Comparison of ENCODE assay signal across 10 mouse cellular contexts in the genomic region with DNA sequence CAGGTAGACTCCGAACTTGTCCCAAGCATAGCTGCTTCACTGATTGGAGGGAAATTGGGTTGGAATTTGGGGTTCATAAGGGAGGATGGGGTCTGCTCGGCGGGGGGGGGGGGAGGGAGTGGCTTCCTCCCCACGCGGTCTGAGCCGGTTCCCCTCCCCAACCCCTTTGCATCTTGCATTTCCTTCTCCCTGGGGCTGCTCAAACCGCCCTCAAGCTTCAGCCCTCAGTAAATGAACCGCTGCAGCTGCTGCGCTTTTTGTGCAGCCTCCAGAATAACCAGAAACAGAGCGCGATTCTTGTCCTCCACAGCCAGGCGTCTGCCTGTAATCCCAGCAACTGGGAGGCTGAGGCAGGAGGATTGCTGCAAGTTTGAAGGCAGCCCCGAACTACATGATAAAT. TPM values are rescaled to one million over a fixed set of nuclear protein-coding genes. Genes with fewer than 3 reads are reported as not detected.
DNase-seq lines count a peak whose midpoint lies in the region; ATAC-seq and TF ChIP-seq lines count a peak whose summit lies in the region.
"Had no signal": no experiment of that assay in that cellular context is flagged by ENCODE, and none has a peak within 500 bp of the region (broad histone marks: within the 10 kb centered on the region; RNA-seq: fewer than 3 reads in every experiment).

No protein-coding gene starts in this region.

- H3K4me1 ChIP-seq in heart, embryonic 12.5 days (replicated peaks): peaks cover 11% of the 10 kb centered on the region
- peaks cover 32% of the 10 kb centered on the region for H3K4me1 ChIP-seq in spleen, adult 2 months (ENCODE audit: control insufficient read depth, insufficient read depth, insufficient read length)
- H3K4me1 ChIP-seq in intestine, embryonic 15.5 days (replicated peaks): peaks cover 14% of the 10 kb centered on the region

- DNase-seq in heart, adult 11 months: no peak
- peak in 1 of 2 experiments; percentile 31 for DNase-seq in spleen, adult 2 months (ENCODE audit: low read depth in 1 of 2, low spot score in 2 of 2)
- no peak for DNase-seq in spleen, adult 12 weeks (ENCODE audit: low spot score)
- DNase-seq in thymus, postnatal 0 days (ENCODE audit: low spot score): peak; percentile 62
- no peak for DNase-seq in urinary bladder, postnatal 4 days (ENCODE audit: low spot score in 2 of 2)
- DNase-seq: cerebellum, adult 11-12 months had no signal

- ATAC-seq in heart, embryonic 12.5 days (ENCODE audit: insufficient number of reproducible peaks, low FRiP score): no peak
- peak; percentile 21; the same call in 1 of the 2 replicates for ATAC-seq in intestine, embryonic 15.5 days
- no peak for ATAC-seq in erythroblast, adult 5-6 weeks (replicated peaks; ENCODE audit: low FRiP score, poor library complexity, severe bottlenecking)

- peak overlapping the region; percentile 39; the same call in 1 of the 2 replicates for H3K4me3 ChIP-seq in heart, embryonic 12.5 days
- H3K4me3 ChIP-seq in spleen, adult 2 months (ENCODE audit: extremely low read depth, insufficient read depth, insufficient read length): peak overlapping the region; percentile 56
- 0 out of 2 replicates have a peak overlapping the region, but pooled peaks have one; percentile 34 for H3K4me3 ChIP-seq in intestine, embryonic 15.5 days (replicated peaks)

- no peak for TF ChIP-seq CTCF in spleen, adult 2 months (IDR thresholded peaks at IDR 0.05; ENCODE audit: extremely low read depth, insufficient read depth, insufficient read length, insufficient replicate concordance)

- H3K4me2 ChIP-seq in heart, embryonic 12.5 days: peak overlapping the region; percentile 69
- peak overlapping the region; percentile 84 for H3K4me2 ChIP-seq in intestine, embryonic 15.5 days (replicated peaks)

- H3K36me3 ChIP-seq in heart, embryonic 12.5 days: no peaks in the 10 kb centered on the region
- H3K36me3 ChIP-seq in spleen, adult 2 months (ENCODE audit: control insufficient read depth, insufficient read depth, low read length): no peaks in the 10 kb centered on the region
- no peaks in the 10 kb centered on the region for H3K36me3 ChIP-seq in intestine, embryonic 15.5 days
- H3K36me3 ChIP-seq: G1E had no signal

- no peaks in the 10 kb centered on the region for H3K9me3 ChIP-seq in heart, embryonic 12.5 days (replicated peaks)
- no peaks in the 10 kb centered on the region for H3K9me3 ChIP-seq in intestine, embryonic 15.5 days
- H3K9me3 ChIP-seq: G1E had no signal

- H3K27ac ChIP-seq in heart, embryonic 12.5 days (ENCODE audit: poor library complexity, severe bottlenecking): no peak overlapping the region
- peak overlapping the region; percentile 53; the same call in 1 of the 2 replicates for H3K27ac ChIP-seq in spleen, adult 2 months (ENCODE audit: insufficient read depth, low read length)
- no peak overlapping the region for H3K27ac ChIP-seq in intestine, embryonic 15.5 days

- WGBS in heart, embryonic 12.5 days: 17% methylated on average over 13 of the region's 13 CpGs
- 8% methylated on average over 13 of the region's 13 CpGs for WGBS in spleen, adult 2 months
- 20% methylated on average over 11 of the region's 13 CpGs for WGBS in intestine, embryonic 15.5 days

- no peak overlapping the region for H3K9ac ChIP-seq in heart, embryonic 12.5 days
- H3K9ac ChIP-seq in intestine, embryonic 15.5 days: no peak overlapping the region

- H3K27me3 ChIP-seq in heart, embryonic 12.5 days (replicated peaks): peaks cover 40% of the 10 kb centered on the region
- no peaks in the 10 kb centered on the region for H3K27me3 ChIP-seq in spleen, adult 2 months (ENCODE audit: control insufficient read depth, insufficient read depth, low read length)
- H3K27me3 ChIP-seq in intestine, embryonic 15.5 days (replicated peaks): peaks cover 21% of the 10 kb centered on the region

- TF ChIP-seq POLR2A in spleen, adult 2 months (IDR thresholded peaks at IDR 0.05; ENCODE audit: low read depth, low read length): no peak

RNA-seq across cellular contexts. Expression of a gene that starts 12.2 kb away (rescaled TPM):
- 0.40 and 0.59 TPM in 2 replicates for polyA plus RNA-seq in heart, embryonic 12.5 days (2016; fragmentation: Nextera tagmentation; extraction: Ambion mirVana)
- polyA plus RNA-seq in spleen, adult 2 months (2012; rRNA removed): 17.6 and 19.1 TPM in 2 replicates
- polyA plus RNA-seq in intestine, embryonic 15.5 days (2015; fragmentation: Nextera tagmentation; extraction: Ambion mirVana): 1.1 TPM in 2 replicates
- 3.4 and 3.9 TPM in 2 replicates for polyA plus RNA-seq in thymus, postnatal 0 days (2015; fragmentation: Nextera tagmentation; extraction: Ambion mirVana)
- total RNA-seq in erythroblast, adult 5-6 weeks (2015; ENCODE audit: low replicate concordance): 0.38 and 6.1 TPM in 2 replicates
- total RNA-seq in erythroblast, adult 5-6 weeks (2017; ENCODE audit: low replicate concordance): 0.28 and 1.3 TPM in 2 replicates

RNA-seq across cellular contexts. Expression of a gene that starts 31.4 kb away (rescaled TPM):
- polyA plus RNA-seq in heart, embryonic 12.5 days (2016; fragmentation: Nextera tagmentation; extraction: Ambion mirVana): 14.6 and 15.5 TPM in 2 replicates
- polyA plus RNA-seq in spleen, adult 2 months (2012; rRNA removed): 28.3 and 40.5 TPM in 2 replicates
- 18.9 and 20.3 TPM in 2 replicates for polyA plus RNA-seq in intestine, embryonic 15.5 days (2015; fragmentation: Nextera tagmentation; extraction: Ambion mirVana)
- 22.6 and 22.7 TPM in 2 replicates for polyA plus RNA-seq in thymus, postnatal 0 days (2015; fragmentation: Nextera tagmentation; extraction: Ambion mirVana)
- 0.96 and 2.3 TPM in 2 replicates for total RNA-seq in erythroblast, adult 5-6 weeks (2015; ENCODE audit: low replicate concordance)
- total RNA-seq in erythroblast, adult 5-6 weeks (2017; ENCODE audit: low replicate concordance): 2.2 and 2.8 TPM in 2 replicates

RNA-seq across cellular contexts. Expression of a gene that starts 34.0 kb away (rescaled TPM):
- 12.4 and 15.7 TPM in 2 replicates for polyA plus RNA-seq in heart, embryonic 12.5 days (2016; fragmentation: Nextera tagmentation; extraction: Ambion mirVana)
- polyA plus RNA-seq in spleen, adult 2 months (2012; rRNA removed): 12.2 and 12.5 TPM in 2 replicates
- 18.8 and 19.4 TPM in 2 replicates for polyA plus RNA-seq in intestine, embryonic 15.5 days (2015; fragmentation: Nextera tagmentation; extraction: Ambion mirVana)
- 11.4 and 13.0 TPM in 2 replicates for polyA plus RNA-seq in thymus, postnatal 0 days (2015; fragmentation: Nextera tagmentation; extraction: Ambion mirVana)
- total RNA-seq in erythroblast, adult 5-6 weeks (2015; ENCODE audit: low replicate concordance): 1.9 and 3.8 TPM in 2 replicates
- 2.9 and 3.0 TPM in 2 replicates for total RNA-seq in erythroblast, adult 5-6 weeks (2017; ENCODE audit: low replicate concordance)
